Mouse (Mus musculus) left cerebral cortex, adult 2 months (tissue): Measurements from ENCODE around the gene Fam168a. TPM values are rescaled to one million over a fixed set of nuclear protein-coding genes. Genes with fewer than 3 reads are reported as not detected.

Experiments used
- DNase-seq, 2 experiments: peaks; one replicate each; pipeline ENCODE4 v3.0.0; 2021 to 2022; ENCODE audit warnings: low spot score in 2 of 2, mixed read lengths in 1 of 2; ENCODE audit errors: extremely low spot score in 1 of 2
- H3K27ac ChIP-seq: fragments of 200-600 bp; 2 replicates; pipeline ENCODE4 v1.8.1; 2022
- H3K4me3 ChIP-seq: fragments of 200-600 bp; 2 replicates; pipeline ENCODE4 v1.8.1; 2022
- CTCF ChIP-seq: fragments of 200-600 bp; IDR thresholded peaks from 2 replicates; pipeline ENCODE4 v1.8.1; 2022; ENCODE audit warnings: antibody characterized with exemption, mild to moderate bottlenecking, moderate library complexity
- intact Hi-C: fragments of 180-260 bp; cut with DNase I; formaldehyde crosslinking; loops from one replicate; pipeline ENCODE4 v1.15.1; 2025
- total RNA-seq, 2 experiments: library from RNA; stranded (reverse); gene quantifications; 2 replicates each; pipeline ENCODE4 v1.2.3; 2021

The Fam168a gene
- total RNA-seq, 2 experiments from 2014 or later = 215 to 220 TPM

DNA sequence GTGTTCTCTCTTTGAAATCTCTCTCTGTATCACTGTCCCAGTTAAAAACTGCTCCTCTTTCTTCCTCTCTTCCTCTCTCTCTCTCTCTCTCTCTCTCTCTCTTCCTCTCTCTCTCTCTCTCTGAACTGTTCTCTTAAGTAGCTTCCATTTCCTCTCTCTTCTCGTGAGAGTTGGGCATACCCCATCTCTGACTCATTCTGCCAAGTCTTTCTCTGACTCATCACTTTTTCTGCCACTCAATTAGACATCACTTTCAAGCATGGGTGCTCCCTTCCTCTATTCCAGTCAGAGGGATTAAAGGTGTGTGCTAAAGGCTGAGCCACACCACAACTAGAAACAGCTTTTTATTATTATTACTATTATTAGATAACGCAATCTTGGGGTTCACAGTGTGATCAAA is 43.7 kb downstream of the Fam168a start:
- no peak for DNase-seq
- TF ChIP-seq CTCF = no peak
- intact Hi-C loops = no loop called here
- Histone ChIP-seq H3K4me3 (no peak overlapping the region), H3K27ac (no peak overlapping the region)

- no peak for DNase-seq
- intact Hi-C loops = no loop called here
- no peak overlapping the region for H3K4me3 ChIP-seq
- no peak overlapping the region for H3K27ac ChIP-seq
- no peak for TF ChIP-seq CTCF
These were observed 52.3 kb downstream of the Fam168a start for GRCm38 (mm10) chr7:100758718-100759117.

DNA sequence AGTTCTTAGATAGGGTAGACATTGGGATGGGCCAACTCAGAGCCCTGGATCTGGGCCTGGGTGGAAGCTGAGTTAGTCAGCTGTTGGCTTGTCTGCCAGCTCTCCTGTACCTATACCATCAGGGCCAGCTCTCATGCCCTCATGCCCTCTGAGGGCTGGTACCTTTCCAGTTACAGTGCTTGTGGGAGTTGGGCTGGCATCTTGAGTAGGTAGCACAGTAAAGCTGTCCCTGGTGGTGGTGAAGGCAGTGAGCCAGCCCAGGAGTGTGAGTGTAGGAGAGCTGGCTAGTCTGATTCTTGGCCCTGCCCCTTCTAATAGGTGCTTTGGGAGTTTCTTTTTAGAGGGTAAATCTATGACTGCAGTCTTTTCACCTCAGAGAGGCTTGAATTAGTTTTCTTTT is 56.3 kb downstream of the Fam168a start:
- no peak overlapping the region for H3K4me3 ChIP-seq
- DNase-seq = no peak
- no peak for TF ChIP-seq CTCF
- H3K27ac ChIP-seq = no peak overlapping the region
- intact Hi-C loops = no loop called here

DNA sequence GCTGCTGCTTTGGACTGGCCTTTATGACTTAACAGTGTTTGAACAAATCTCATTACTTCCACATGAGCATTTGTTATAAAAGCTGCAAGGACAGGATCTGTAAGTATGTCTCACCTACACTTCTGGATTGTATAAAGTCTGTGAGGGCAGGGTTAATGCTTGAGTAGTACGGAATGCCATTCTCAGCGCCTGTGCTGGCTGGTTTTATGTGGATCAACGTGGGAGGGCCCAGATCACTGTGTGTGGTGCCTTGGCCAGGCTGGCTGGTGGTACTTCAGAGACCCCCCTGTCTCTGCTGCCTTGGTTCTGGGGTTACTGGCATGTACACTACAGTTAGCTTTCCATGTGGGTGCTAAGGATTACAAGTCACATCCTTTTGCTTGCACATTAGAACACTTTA is 61.1 kb downstream of the Fam168a start:
- intact Hi-C loops = no loop called here
- DNase-seq = no peak
- Histone ChIP-seq H3K4me3 (no peak overlapping the region), H3K27ac (no peak overlapping the region)
- TF ChIP-seq CTCF = no peak

DNA sequence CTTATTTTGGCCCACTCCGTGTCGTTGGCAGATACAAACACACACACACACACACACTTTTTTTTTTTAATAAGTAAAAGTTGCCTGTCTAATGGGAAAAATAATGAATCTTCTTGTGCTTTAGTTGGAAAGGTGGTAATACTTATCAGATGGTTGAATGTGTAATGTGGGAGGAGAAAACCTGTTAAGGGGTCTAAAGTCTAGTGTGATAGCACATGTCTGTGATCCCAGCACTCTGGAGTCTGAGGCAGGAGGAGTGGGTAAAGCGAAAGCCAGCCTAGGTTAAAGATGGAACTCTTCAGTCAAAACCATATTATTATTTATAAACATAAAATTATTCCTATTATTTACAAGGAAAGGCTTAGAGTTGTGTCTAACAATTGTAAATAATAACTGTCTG is 61.6 kb downstream of the Fam168a start:
- Histone ChIP-seq H3K27ac (no peak overlapping the region), H3K4me3 (no peak overlapping the region)
- intact Hi-C loops = no loop called here
- DNase-seq = no peak
- TF ChIP-seq CTCF = no peak

GRCm38 (mm10) chr7:100769534-100770083 is 63.2 kb downstream of the Fam168a start:
- TF ChIP-seq CTCF = no peak
- no peak overlapping the region for H3K4me3 ChIP-seq
- intact Hi-C loops = no loop called here
- no peak for DNase-seq
- H3K27ac ChIP-seq = no peak overlapping the region

GRCm38 (mm10) chr7:100770669-100771341 is 64.4 kb downstream of the Fam168a start:
- TF ChIP-seq CTCF = no peak
- Histone ChIP-seq H3K27ac (no peak overlapping the region), H3K4me3 (no peak overlapping the region)
- no peak for DNase-seq
- intact Hi-C loops = no loop called here

DNA sequence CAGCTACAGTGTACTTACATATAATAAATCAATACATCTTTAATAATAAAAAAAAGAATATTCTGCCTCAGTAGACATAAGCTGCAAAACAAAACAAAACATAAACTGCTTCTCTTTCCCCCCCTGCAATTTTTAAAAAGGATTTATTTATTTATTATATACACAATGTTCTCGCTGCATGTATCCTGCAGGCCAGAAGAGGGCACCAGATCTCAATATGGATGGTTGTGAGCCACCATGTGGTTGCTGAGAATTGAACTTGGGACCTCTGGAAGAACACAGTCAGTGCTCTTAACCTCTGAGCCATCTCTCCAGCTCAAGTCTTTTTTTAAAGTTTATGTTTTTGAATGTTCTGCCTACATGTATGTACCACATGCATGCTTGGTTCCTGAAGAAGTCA is 67.8 kb downstream of the Fam168a start:
- no peak for DNase-seq
- TF ChIP-seq CTCF = peak; percentile 32
- intact Hi-C loops = no loop called here
- no peak overlapping the region for H3K27ac ChIP-seq
- no peak overlapping the region for H3K4me3 ChIP-seq

DNA sequence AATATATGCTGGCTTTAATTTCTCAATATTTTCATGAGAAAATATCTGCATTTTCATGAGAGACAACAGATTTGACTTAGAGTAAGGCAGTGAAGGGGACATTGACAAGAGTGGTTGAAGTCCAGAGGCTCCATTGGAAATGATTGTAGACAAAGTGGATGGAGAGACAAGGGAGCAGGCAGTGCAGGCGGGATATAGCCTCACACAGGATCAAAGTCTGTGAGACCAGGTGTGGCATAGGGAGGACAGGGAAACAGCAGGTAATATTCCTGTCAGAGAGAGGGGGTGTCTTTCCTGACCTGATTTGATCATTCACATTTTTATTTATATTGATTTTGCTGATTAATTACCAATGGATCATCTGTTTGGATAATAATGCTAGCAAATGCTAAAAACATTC is 69.4 kb downstream of the Fam168a start:
- Histone ChIP-seq H3K27ac (no peak overlapping the region), H3K4me3 (no peak overlapping the region)
- no peak for TF ChIP-seq CTCF
- intact Hi-C loops = no loop called here
- DNase-seq = no peak

- no peak for TF ChIP-seq CTCF
- Histone ChIP-seq H3K27ac (no peak overlapping the region), H3K4me3 (no peak overlapping the region)
- intact Hi-C loops = no loop called here
- no peak for DNase-seq
These were observed 73.8 kb downstream of the Fam168a start for GRCm38 (mm10) chr7:100780192-100780591.

GRCm38 (mm10) chr7:100784650-100785049 is 78.2 kb downstream of the Fam168a start:
- Histone ChIP-seq H3K27ac (no peak overlapping the region), H3K4me3 (no peak overlapping the region)
- intact Hi-C loops = no loop called here
- TF ChIP-seq CTCF = no peak
- no peak for DNase-seq

- Histone ChIP-seq H3K27ac (no peak overlapping the region), H3K4me3 (no peak overlapping the region)
- no peak for DNase-seq
- no peak for TF ChIP-seq CTCF
- intact Hi-C loops = no loop called here
These were observed 79.0 kb downstream of the Fam168a start for GRCm38 (mm10) chr7:100785426-100785825.

- intact Hi-C loops = no loop called here
- Histone ChIP-seq H3K27ac (no peak overlapping the region), H3K4me3 (no peak overlapping the region)
- no peak for TF ChIP-seq CTCF
- no peak for DNase-seq
These were observed 79.6 kb downstream of the Fam168a start for GRCm38 (mm10) chr7:100786078-100786477.
